Mouse (Mus musculus) brain, embryonic 14.5 days (tissue): ENCODE data around the gene Gm11232.

Experiments
- CTCF ChIP-seq: fragments of 200-500 bp; IDR thresholded peaks from 2 replicates; pipeline ENCODE4 v1.5.1; 2012; ENCODE audit warnings: inconsistent platforms, mild to moderate bottlenecking, moderate library complexity, borderline replicate concordance; ENCODE audit not compliant: insufficient read depth, insufficient read length; ENCODE audit errors: extremely low read depth
- POLR2A ChIP-seq: fragments of 200-500 bp; IDR thresholded peaks from 2 replicates; pipeline ENCODE4 v1.6.1; 2012; ENCODE audit warnings: mild to moderate bottlenecking, inconsistent platforms, borderline replicate concordance; ENCODE audit not compliant: poor library complexity, insufficient read depth, insufficient read length, severe bottlenecking; ENCODE audit errors: extremely low read depth

- TF ChIP-seq POLR2A (no peak), CTCF (no peak)
Measured at GRCm38 (mm10) chr4:71745741-71746140, 12.0 kb downstream of the Gm11232 start.
